Mouse (Mus musculus) bone marrow, adult 2 months (tissue): Measurements from ENCODE around the gene Wdr90. TPM values are rescaled to one million over a fixed set of nuclear protein-coding genes. Genes with fewer than 3 reads are reported as not detected.

Experiments
- H3K27ac ChIP-seq: fragments of 200-500 bp; 2 replicates; pipeline ENCODE4 v1.5.1; 2012; ENCODE audit warnings: low read depth, mild to moderate bottlenecking, control low read depth, inconsistent platforms, low read length; ENCODE audit not compliant: control insufficient read depth, poor library complexity, insufficient read depth
- H3K4me1 ChIP-seq: fragments of 200-500 bp; 2 replicates; pipeline ENCODE4 v1.6.1; 2011; ENCODE audit warnings: low read length; ENCODE audit not compliant: control insufficient read depth, insufficient read depth
- H3K4me3 ChIP-seq: fragments of 200-500 bp; replicated peaks from 2 replicates; pipeline ENCODE3; 2011; ENCODE audit warnings: mild to moderate bottlenecking, low read depth, low read length, control low read depth; ENCODE audit not compliant: control insufficient read depth
- CTCF ChIP-seq: fragments of 200-500 bp; IDR thresholded peaks from 2 replicates; pipeline ENCODE4 v1.5.1; 2011; ENCODE audit warnings: low read length, control low read depth; ENCODE audit not compliant: control insufficient read depth, insufficient read depth
- POLR2A ChIP-seq: fragments of 200-500 bp; IDR thresholded peaks from 2 replicates; pipeline ENCODE4 v1.6.1; 2011; ENCODE audit warnings: low read depth, mild to moderate bottlenecking, control low read depth, low read length, borderline replicate concordance; ENCODE audit not compliant: control insufficient read depth
- WGBS: fragments of 180-500 bp; shearing (Covaris S2); methylation state at CpG from one replicate; pipeline ENCODE4 v1.1.7; 2018; 5-methylcytosine and 5-hydroxymethylcytosine counted together
- polyA plus RNA-seq: library from polyadenylated mRNA; stranded (reverse); fragments of >200 nt; gene quantifications from 2 replicates; pipeline ENCODE4 v1.2.4, GENCODE M21; 2011; ENCODE audit warnings: low replicate concordance; ENCODE audit not compliant: missing spikeins, insufficient read depth, insufficient read length

The Wdr90 gene
- polyA plus RNA-seq, 1 experiment = 62.0 TPM

DNA sequence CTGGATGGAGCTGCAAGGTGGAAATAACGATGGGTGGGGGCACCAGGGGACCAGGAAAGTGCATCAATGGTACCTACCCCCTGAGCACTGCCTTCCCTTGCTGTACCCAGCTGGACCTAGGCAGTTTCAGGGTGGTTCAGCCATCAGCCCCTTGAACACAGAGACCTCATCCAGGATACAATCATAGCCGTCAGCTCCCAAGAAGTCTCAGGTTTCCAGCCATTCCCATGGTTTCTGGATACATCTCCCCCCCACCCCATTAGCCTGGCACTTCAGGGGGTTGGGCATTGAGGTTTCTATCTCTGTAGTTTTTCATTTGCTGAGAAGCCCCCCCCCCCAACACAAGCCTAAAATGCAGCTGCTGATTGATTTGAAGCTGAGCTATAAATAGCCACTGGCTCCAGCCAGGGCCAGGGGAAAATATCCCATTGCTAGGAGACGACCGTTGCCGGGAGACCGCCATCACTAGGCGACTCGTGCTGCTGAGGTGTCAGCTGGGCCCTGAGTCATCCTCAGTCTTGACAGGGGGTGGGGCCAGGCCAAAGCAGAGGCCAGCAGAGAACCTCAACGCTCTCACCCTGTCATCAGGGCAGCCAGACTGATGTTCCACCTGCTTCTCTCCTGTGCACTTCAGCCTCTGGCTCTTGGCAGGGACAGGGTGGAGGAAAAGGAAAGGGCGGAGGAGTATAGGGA lies 58.3 kb downstream of the Wdr90 start:
- H3K4me3 ChIP-seq = no peak overlapping the region
- WGBS = 16% methylated on average over 10 of the region's 10 CpGs
- no peak for TF ChIP-seq CTCF
- no peak overlapping the region for H3K27ac ChIP-seq
- H3K4me1 ChIP-seq = no peaks in the 10 kb centered on the region

GRCm38 (mm10) chr17:25801029-25801428 lies 60.3 kb downstream of the Wdr90 start:
- TF ChIP-seq POLR2A (no peak), CTCF (peak; percentile 75)
- Histone ChIP-seq H3K4me1 (peaks cover 1% of the 10 kb centered on the region), H3K4me3 (no peak overlapping the region), H3K27ac (no peak overlapping the region)
- 5% methylated on average over 6 of the region's 6 CpGs for WGBS

- peak within 1 kb of the TSS; percentile 67 for H3K4me3 ChIP-seq
- under 1% methylated on average over 35 of the region's 35 CpGs for WGBS
- H3K4me1 ChIP-seq = peaks cover 5% of the 10 kb centered on the region
- H3K27ac ChIP-seq = peak within 1 kb of the TSS; percentile 22; the same call in 1 of the 2 replicates
- TF ChIP-seq POLR2A (peak; percentile 7; the same call in 1 of the 2 replicates), CTCF (no peak)
These were observed 64.3 kb downstream of the Wdr90 start, which contains the start of gene Metrn for GRCm38 (mm10) chr17:25796951-25797369. Gene Metrn, minus strand, starts transcription at chr17:25797136.

GRCm38 (mm10) chr17:25796211-25796771 lies 65.0 kb downstream of the Wdr90 start:
- peak overlapping the region; percentile 67 for H3K4me3 ChIP-seq
- peak overlapping the region; percentile 22; the same call in 1 of the 2 replicates for H3K27ac ChIP-seq
- no peak for TF ChIP-seq CTCF
- no peak for TF ChIP-seq POLR2A
- H3K4me1 ChIP-seq = peaks cover 6% of the 10 kb centered on the region
- WGBS = under 1% methylated on average over 37 of the region's 37 CpGs

DNA sequence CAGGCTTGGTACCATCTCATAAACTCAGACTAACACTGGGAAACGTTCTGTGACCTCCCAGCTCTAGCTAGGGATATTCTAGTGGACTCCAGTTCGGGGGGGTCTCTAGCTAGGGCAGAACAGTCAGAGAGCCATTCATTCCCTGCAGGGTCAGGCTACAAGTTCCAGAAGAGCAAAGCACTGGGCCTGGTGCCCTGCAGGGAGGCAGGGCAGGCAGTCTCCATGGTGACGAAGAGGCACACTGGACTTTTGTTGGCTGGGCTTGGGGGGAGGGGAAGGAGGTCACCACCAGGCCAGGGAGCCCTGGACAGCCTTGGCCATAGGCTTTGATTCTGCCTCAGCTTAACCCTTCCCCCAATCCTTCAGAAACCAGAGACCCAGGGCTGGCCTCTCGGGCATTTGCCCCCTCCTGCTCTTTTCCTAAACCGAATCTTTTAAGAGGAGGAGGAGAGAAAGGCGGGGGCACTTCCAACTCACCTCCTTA lies 65.7 kb downstream of the Wdr90 start, which contains the start of gene AC134908.4:
AC134908.4 (minus strand) TSS at position 51 of the 484 bp plus-strand sequence.
- H3K27ac ChIP-seq = peak within 1 kb of the TSS; percentile 22; the same call in 1 of the 2 replicates
- TF ChIP-seq CTCF (no peak), POLR2A (no peak)
- H3K4me3 ChIP-seq = peak within 1 kb of the TSS; percentile 67
- peaks cover 7% of the 10 kb centered on the region for H3K4me1 ChIP-seq
- WGBS = 54% methylated on average over 6 of the region's 6 CpGs

- TF ChIP-seq POLR2A (peak; percentile 15; the same call in 1 of the 2 replicates), CTCF (no peak)
- H3K27ac ChIP-seq = no peak overlapping the region
- no peak overlapping the region for H3K4me3 ChIP-seq
- 89% methylated on average over 17 of the region's 17 CpGs for WGBS
- H3K4me1 ChIP-seq = peaks cover 7% of the 10 kb centered on the region
These were observed 66.3 kb downstream of the Wdr90 start for GRCm38 (mm10) chr17:25794998-25795397.

Other genes starting within 250 kb of the Wdr90 start
- gene Gng13, start 144.3 kb downstream of the Wdr90 start, polyA plus RNA-seq = 4.0 and 6.2 TPM in 2 replicates
- 58.2 and 136 TPM in 2 replicates for gene Chtf18, start 134.1 kb downstream of the Wdr90 start, polyA plus RNA-seq
- 3.6 and 8.6 TPM in 2 replicates for gene Rpusd1, start 133.8 kb downstream of the Wdr90 start, polyA plus RNA-seq
- gene Mslnl, start 125.5 kb downstream of the Wdr90 start, polyA plus RNA-seq = not detected in 2 replicates
- 1.7 TPM in 1 of 2 replicates, not detected in the other for gene Msln, start 107.1 kb downstream of the Wdr90 start, polyA plus RNA-seq
- 11.8 and 17.0 TPM in 2 replicates for gene Narfl, start 87.7 kb downstream of the Wdr90 start, polyA plus RNA-seq
- 26.2 and 45.8 TPM in 2 replicates for gene Haghl, start 75.8 kb downstream of the Wdr90 start, polyA plus RNA-seq
- not detected in 2 replicates for gene Ccdc78, start 74.9 kb downstream of the Wdr90 start, polyA plus RNA-seq
- gene Fam173a, start 68.6 kb downstream of the Wdr90 start, polyA plus RNA-seq = 33.4 and 149 TPM in 2 replicates
- gene AC134908.4, start 65.8 kb downstream of the Wdr90 start, polyA plus RNA-seq = 4.6 TPM in 1 of 2 replicates, not detected in the other
- 38.6 and 74.8 TPM in 2 replicates for gene Metrn, start 64.4 kb downstream of the Wdr90 start, polyA plus RNA-seq
- gene Fbxl16, start 52.4 kb downstream of the Wdr90 start, polyA plus RNA-seq = not detected in 2 replicates
- gene Wdr24, start 37.9 kb downstream of the Wdr90 start, polyA plus RNA-seq = 6.8 and 17.0 TPM in 2 replicates
- gene Jmjd8, start 32.6 kb downstream of the Wdr90 start, polyA plus RNA-seq = 8.8 and 13.4 TPM in 2 replicates
- gene Stub1, start 28.1 kb downstream of the Wdr90 start, polyA plus RNA-seq = 125 and 140 TPM in 2 replicates
- 3.2 and 10.7 TPM in 2 replicates for gene Rhbdl1, start 24.2 kb downstream of the Wdr90 start, polyA plus RNA-seq
- 6.7 TPM in 1 of 2 replicates, not detected in the other for gene Gm20683, start 19.7 kb downstream of the Wdr90 start, polyA plus RNA-seq
- gene Rhot2, start 16.6 kb downstream of the Wdr90 start, polyA plus RNA-seq = 33.5 and 50.5 TPM in 2 replicates
- 6.8 and 12.7 TPM in 2 replicates for gene Mcrip2, start 7.3 kb upstream of the Wdr90 start, polyA plus RNA-seq
- gene Mettl26, start 13.6 kb upstream of the Wdr90 start, polyA plus RNA-seq = 25.6 and 30.0 TPM in 2 replicates
- 1.6 and 2.2 TPM in 2 replicates for gene Wfikkn1, start 19.4 kb upstream of the Wdr90 start, polyA plus RNA-seq
- gene Rab40c, start 58.2 kb upstream of the Wdr90 start, polyA plus RNA-seq = 5.0 and 6.9 TPM in 2 replicates
- 241 and 296 TPM in 2 replicates for gene Pigq, start 83.4 kb upstream of the Wdr90 start, polyA plus RNA-seq
- gene Nhlrc4, start 83.5 kb upstream of the Wdr90 start, polyA plus RNA-seq = 3.8 and 6.8 TPM in 2 replicates
- not detected in 2 replicates for gene A930017K11Rik, start 91.1 kb upstream of the Wdr90 start, polyA plus RNA-seq
- gene Capn15, start 124.3 kb upstream of the Wdr90 start, polyA plus RNA-seq = 11.7 and 18.2 TPM in 2 replicates
- 1.2 and 4.7 TPM in 2 replicates for gene Rab11fip3, start 208.1 kb upstream of the Wdr90 start, polyA plus RNA-seq
- 3.5 and 5.6 TPM in 2 replicates for gene Decr2, start 228.8 kb upstream of the Wdr90 start, polyA plus RNA-seq
- gene Nme4, start 234.1 kb upstream of the Wdr90 start, polyA plus RNA-seq = 9.0 and 20.4 TPM in 2 replicates